Mouse (Mus musculus): ENCODE data around the gene Sult2b1.

GRCm38 (mm10) chr7:45705873-45706281 is 78.6 kb downstream of the Sult2b1 start:
- TF ChIP-seq POLR2A (IDR thresholded peaks at IDR 0.05; ENCODE audit: borderline replicate concordance, extremely low read depth, insufficient read depth, insufficient read length, poor library complexity, severe bottlenecking) (no peak), CTCF (IDR thresholded peaks at IDR 0.05; ENCODE audit: borderline replicate concordance, extremely low read depth, insufficient read depth, insufficient read length) (no peak)
